Mouse (Mus musculus) adrenal gland, postnatal 4 days (tissue): ENCODE data around the gene Nln. TPM values are rescaled to one million over a fixed set of nuclear protein-coding genes. Genes with fewer than 3 reads are reported as not detected.

Experiments used
- DNase-seq, 2 experiments: peaks; one replicate each; pipeline ENCODE4 v3.0.0; 2021 to 2022; ENCODE audit warnings: low spot score in 2 of 2, mixed read lengths in 2 of 2
- long read RNA-seq, 2 experiments: library from polyadenylated mRNA; stranded (forward); transcript quantifications; one replicate each; pipeline ENCODE4 v2.0.0; 2021
- total RNA-seq, 2 experiments: library from RNA; stranded (reverse); gene quantifications; 2 replicates each; pipeline ENCODE4 v1.2.3; 2021

Gene Nln
- 10 to 100 TPM; 25.2 to 27.5 TPM for total RNA-seq
- long read RNA-seq, experiment 1, full-length matches to known transcripts, result 11 of 12 reads
- long read RNA-seq, experiment 1, partial matches to known transcripts, result 1 of 12 reads
- long read RNA-seq, experiment 1, other reads (novel, unspliced or antisense), result 0 of 12 reads
- long read RNA-seq, experiment 2, full-length matches to known transcripts, result 23 of 37 reads
- long read RNA-seq, experiment 2, partial matches to known transcripts, result 6 of 37 reads
- long read RNA-seq, experiment 2, other reads (novel, unspliced or antisense), result 8 of 37 reads

GRCm38 (mm10) chr13:104109288-104109815, at the start of gene Nln, which contains the start of gene Sgtb:
Gene Nln (minus strand): TSS chr13:104109614.
Gene Sgtb (plus strand): TSS chr13:104109741.
- peak; percentile 62 to 68 for DNase-seq

DNA sequence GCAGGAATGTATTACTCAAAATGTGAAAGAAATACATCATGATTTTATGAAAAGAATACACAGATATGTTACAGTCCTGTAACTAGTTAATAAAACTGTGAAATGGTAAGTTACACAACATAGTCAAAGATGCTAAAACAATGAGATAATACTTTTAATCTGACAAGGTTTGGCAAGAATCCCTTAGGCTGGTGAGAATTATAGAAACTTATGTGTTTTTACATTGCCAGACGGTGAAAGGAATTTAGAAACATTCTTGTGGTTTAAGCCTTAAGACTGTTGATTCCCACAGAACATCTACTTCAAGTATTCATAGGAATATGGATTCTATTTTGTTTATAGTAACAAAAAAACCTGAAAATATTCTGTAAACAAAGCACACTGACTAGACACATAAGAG, 46.3 kb upstream of the Nln start:
- DNase-seq, result no peak

DNA sequence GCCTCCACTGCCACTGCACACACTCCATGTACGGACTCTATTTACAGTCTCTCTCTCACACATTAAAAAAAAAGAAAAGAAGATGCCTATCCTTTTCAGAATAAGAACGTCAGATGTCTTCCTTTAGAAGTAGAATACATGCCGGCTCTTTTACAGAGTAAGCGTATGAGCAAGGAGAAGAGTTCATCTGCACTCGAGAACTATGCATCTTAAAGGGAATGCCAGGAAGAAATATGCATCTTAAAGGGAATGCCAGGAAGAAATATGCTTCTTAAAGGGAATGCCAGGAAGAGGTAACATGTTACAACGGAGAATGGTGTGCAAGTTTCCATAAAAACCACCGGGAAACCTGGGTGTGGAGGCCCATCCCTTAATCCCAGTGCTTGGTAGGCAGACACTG, 45.7 kb upstream of the Nln start:
- no peak for DNase-seq

DNA sequence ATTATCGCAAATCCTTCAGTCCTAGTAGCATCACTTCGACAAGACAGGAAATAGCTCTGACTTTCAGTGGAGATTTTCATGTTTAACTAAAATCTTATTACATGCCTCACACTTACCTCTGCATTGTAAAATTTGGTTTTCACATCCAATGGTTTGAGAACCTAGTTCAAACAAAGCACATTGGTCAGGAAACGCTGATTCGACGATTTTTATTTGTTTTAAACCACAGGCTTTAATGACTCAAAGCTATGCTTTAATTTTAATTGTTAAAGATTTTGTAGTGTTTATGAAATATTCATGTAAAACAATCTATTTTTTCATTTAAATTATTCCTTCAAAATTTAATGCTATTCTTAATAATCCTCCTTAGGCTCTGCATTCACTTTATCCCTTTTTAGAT, 44.8 kb upstream of the Nln start:
- DNase-seq, result no peak

DNA sequence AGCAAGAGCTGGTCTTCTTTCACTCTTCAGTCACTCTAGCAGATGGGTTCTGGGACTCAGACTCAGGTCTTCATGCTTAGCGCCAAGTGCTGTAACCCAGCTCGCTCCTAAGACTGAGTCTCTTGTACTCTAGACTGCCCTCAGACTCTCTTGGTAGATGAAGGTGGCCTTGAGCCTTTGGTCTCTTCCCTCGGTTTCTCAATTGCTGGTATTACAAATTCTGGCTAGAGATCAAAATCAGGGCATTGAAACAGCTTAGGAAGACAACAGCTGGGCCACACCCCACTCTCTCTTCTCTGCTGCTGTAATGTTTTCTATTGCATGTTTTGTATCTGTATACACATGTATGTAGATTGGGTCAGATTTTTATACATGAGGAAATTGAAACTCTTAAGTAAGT, 36.2 kb upstream of the Nln start:
- DNase-seq, result no peak

DNA sequence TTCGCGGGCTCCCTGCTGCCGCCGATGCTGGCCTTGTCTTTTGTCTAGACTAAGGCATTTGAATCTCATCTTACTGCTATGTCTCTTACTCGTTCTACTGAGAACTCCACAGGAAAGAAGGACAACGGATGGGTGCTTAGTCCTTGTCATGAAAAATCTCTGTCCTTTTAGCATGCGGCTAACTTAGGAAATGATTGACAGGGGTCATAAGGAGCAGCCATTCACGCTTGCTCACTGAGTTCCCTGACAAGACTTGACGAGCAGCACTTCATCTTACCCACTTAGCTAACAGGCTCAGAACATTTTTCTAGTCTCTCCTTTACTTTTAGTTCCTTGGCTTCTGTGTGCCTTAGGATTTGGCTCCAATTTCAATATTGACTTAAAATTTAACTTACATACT, 35.5 kb upstream of the Nln start:
- no peak for DNase-seq

DNA sequence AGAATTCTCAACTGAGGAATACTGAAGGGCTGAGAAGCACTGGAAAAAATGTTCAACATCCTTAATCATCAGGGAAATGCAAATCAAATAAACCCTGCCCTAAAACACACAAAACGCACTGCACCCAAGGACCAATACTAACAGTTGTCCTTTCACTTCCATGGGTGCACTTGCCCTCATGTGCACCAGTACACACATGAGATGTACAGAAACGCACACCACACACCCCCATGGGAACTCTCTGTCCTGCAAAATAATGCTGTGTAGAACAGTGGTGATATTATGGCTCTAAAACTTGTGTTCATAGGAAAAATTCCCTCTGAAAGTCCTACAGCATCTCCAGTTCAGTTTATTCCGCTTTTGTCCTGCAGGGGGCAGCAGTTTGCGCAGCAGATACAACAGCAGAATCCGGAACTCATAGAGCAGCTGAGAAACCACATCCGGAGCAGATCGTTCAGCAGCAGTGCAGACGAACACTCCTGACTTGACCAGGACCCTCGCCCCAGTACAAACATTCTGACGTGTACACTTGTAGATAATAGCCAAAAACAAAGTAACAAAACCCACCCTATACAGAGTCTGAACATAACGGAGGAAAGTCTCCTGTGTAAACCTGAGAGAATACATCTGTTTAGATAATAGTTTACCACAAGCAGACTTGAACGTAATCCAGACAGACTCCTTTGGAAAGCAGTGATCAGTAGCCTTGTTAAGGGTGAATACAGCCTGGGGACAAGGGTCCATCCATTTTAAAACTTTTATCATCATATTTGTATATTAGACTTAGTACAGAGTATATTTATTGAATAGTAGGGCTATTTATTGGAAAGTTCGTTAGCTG, 30.2 kb upstream of the Nln start:
- peak; percentile 56 to 63 for DNase-seq

DNA sequence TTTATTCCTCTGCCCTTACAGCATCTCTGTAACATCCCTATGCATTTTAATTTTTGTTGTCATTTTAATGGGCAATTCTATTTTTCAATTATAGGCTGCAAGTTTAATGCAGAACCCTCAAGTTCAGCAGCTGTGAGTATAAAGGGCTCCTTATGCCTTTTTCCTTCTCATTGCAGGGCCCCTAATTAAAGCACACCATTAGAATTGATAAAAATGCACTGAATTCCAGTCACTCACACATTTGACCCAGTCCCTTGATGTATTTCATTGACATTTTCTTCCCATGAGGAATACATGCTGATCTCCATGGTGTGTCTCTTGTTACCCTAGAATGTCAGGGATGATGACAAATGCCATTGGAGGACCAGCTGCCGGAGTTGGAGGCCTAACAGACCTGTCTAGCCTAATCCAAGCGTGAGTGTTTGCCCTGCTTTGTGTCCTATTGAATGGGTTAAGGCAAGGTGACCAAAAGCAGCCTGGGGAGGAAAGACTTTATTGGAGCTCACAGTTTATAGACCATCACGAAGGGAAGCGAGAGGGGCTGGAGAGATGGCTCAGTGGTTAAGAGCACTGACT, 25.2 kb upstream of the Nln start:
- DNase-seq, result no peak

DNA sequence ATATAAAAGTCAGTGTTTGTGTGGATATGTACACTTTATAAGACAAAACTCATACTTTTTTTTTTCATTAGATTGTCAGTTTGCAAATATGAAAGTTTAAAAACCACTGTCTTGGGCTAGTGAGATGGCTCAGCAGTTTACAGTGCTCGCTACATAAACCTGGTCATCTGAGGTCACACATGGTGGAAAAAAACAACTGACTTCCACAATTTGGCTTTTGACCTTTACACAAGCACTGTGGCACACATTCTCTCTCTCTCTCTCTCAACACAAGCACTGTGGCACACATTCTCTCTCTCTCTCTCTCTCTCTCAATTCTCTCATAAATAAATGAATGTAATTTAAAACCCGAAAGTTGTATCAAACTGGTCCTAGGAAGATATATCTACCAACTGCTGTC, 23.1 kb upstream of the Nln start:
- no peak for DNase-seq

GRCm38 (mm10) chr13:104123662-104124381, 14.4 kb upstream of the Nln start:
- no peak for DNase-seq

GRCm38 (mm10) chr13:104122078-104122840, 12.8 kb upstream of the Nln start:
- no peak for DNase-seq

GRCm38 (mm10) chr13:104114827-104115226, 5.4 kb upstream of the Nln start:
- DNase-seq, result no peak

- DNase-seq, result no peak
These were observed 4.4 kb upstream of the Nln start for GRCm38 (mm10) chr13:104113782-104114181.

DNA sequence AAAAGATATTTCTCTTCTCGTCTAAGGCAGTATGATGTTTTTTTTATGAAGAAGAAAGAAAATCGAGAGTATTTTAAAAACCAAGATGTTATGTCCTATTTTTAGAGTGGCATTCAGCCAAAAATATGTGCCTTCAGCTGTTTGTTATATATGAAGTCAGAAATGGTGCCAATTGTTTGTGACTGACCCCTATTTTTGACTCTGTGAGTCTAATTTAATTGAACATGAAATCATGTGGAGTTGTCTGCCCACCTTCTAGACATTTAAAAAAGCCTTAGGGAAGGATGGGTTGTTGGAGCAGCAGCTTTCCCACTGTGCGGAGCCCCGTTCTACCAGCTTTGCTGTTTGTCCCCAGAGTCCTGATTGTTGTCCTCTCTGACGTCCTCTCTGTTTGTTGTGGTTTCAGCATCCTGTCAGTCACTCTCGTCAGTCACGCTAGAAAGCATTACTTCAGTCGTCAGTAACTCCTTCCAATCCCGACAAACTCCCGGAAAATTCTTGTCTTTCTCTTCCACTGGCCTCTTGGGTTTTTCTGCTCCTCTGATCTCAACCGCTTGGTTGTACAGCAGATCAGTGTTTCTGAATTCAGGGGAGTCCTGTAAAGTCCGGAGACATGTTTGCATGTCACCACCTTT, 3.0 kb upstream of the Nln start:
- no peak for DNase-seq

GRCm38 (mm10) chr13:104110526-104110925, 1.1 kb upstream of the Nln start:
- DNase-seq, result no peak

- peak in 1 of 2 experiments; percentile 7 for DNase-seq
These were observed 555 bp upstream of the Nln start for GRCm38 (mm10) chr13:104109816-104110521.

- DNase-seq, result no peak
These were observed 645 bp downstream of the Nln start for GRCm38 (mm10) chr13:104108651-104109287.

DNA sequence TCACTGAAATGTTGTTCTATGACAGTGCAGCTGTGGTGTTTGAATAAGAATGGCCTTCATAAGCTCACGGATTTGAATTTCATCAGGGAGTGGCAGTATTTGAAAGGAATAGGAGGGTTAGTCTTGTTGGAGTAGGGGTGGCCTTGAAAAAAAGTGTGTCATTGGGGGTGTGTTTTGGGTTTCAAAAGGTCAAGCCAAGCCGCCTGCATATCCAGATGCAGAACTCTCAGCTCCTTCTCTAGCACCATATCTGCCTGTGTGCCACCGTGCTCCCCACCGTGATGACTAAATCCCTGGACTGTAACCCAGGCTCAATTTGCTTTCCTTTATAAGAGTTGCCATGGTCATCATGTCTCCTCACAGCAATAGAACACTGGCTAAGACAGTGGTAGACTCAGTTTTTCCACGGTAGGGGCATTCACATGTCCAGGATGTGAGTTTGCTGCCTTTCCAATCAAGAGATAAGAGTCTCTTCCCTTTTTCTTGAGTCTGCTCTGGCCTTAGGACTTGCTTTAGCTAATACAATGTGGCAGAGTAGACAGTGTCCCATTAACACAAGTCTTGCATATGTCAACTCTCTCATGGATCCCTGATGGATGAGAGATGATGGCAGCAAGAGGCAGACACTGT, 7.7 kb downstream of the Nln start:
- DNase-seq, result no peak
